Mouse (Mus musculus) liver, embryonic 12.5 days (tissue): ENCODE measurements around the gene Lgi4. TPM values are rescaled to one million over a fixed set of nuclear protein-coding genes. Genes with fewer than 3 reads are reported as not detected.

ENCODE experiments used
- ATAC-seq: fragments of 200-750 bp; cut with Nextera tagmentation; 2 replicates; pipeline ENCODE4 v1.8.0; 2017; ENCODE audit warnings: moderate number of reproducible peaks, mild to moderate bottlenecking, moderate library complexity
- H3K27ac ChIP-seq: fragments of 300-500 bp; sonication (generic); 2 replicates; pipeline ENCODE4 v1.5.1; 2016; ENCODE audit warnings: mild to moderate bottlenecking
- H3K27me3 ChIP-seq: fragments of 300-500 bp; sonication (generic); replicated peaks from 2 replicates; pipeline ENCODE4 v1.6.1; 2016; ENCODE audit warnings: mild to moderate bottlenecking, moderate library complexity
- H3K36me3 ChIP-seq: fragments of 300-500 bp; sonication (generic); 2 replicates; pipeline ENCODE4 v1.6.1; 2016; ENCODE audit warnings: mild to moderate bottlenecking, moderate library complexity
- H3K4me1 ChIP-seq: fragments of 300-500 bp; sonication (generic); 2 replicates; pipeline ENCODE4 v1.6.1; 2016
- H3K4me2 ChIP-seq: fragments of 300-500 bp; sonication (generic); 2 replicates; pipeline ENCODE4 v1.6.1; 2016; ENCODE audit warnings: mild to moderate bottlenecking, moderate library complexity
- H3K4me3 ChIP-seq: fragments of 300-500 bp; sonication (generic); 2 replicates; pipeline ENCODE4 v1.5.1; 2016; ENCODE audit warnings: mild to moderate bottlenecking, moderate library complexity
- H3K9ac ChIP-seq: fragments of 300-500 bp; sonication (generic); 2 replicates; pipeline ENCODE4 v1.6.1; 2016; ENCODE audit warnings: mild to moderate bottlenecking, moderate library complexity
- H3K9me3 ChIP-seq: fragments of 300-500 bp; sonication (generic); replicated peaks from 2 replicates; pipeline ENCODE4 v1.6.1; 2016; ENCODE audit warnings: mild to moderate bottlenecking, moderate library complexity
- WGBS: fragments of 180-500 bp; shearing (Covaris S2); methylation state at CpG from one replicate; pipeline ENCODE4 v1.1.7; 2016; ENCODE audit not compliant: insufficient replicate concordance; 5-methylcytosine and 5-hydroxymethylcytosine counted together
- polyA plus RNA-seq: library from polyadenylated mRNA; unstranded; fragments of >200 nt; fragmentation: Nextera tagmentation; extraction: Ambion mirVana; gene quantifications from 2 replicates; pipeline ENCODE4 v1.2.1, GENCODE M21; 2016

The Lgi4 gene
- polyA plus RNA-seq, 1 experiment from 2014 or later, result 0.06 TPM

- Histone ChIP-seq H3K27ac (no peak overlapping the region), H3K4me1 (0 out of 2 replicates have a peak, but pooled peaks cover 7% of the 10 kb centered on the region), H3K4me2 (no peak overlapping the region), H3K4me3 (no peak overlapping the region), H3K36me3 (no peaks in the 10 kb centered on the region), H3K9ac (no peak overlapping the region), H3K27me3 (no peaks in the 10 kb centered on the region), H3K9me3 (no peaks in the 10 kb centered on the region)
- 58% methylated on average over 3 of the region's 3 CpGs for WGBS
- no peak for ATAC-seq
These were observed 21.5 kb downstream of the Lgi4 start for GRCm38 (mm10) chr7:31080611-31081010.

- H3K9ac ChIP-seq, result no peak overlapping the region
- H3K4me3 ChIP-seq, result no peak overlapping the region
- ATAC-seq, result no peak
- 24% methylated on average over 1 of the region's 1 CpGs for WGBS
- H3K36me3 ChIP-seq, result no peaks in the 10 kb centered on the region
- no peak overlapping the region for H3K4me2 ChIP-seq
- H3K9me3 ChIP-seq, result no peaks in the 10 kb centered on the region
- H3K27me3 ChIP-seq, result no peaks in the 10 kb centered on the region
- H3K27ac ChIP-seq, result no peak overlapping the region
- 0 out of 2 replicates have a peak, but pooled peaks cover 7% of the 10 kb centered on the region for H3K4me1 ChIP-seq
These were observed 22.0 kb downstream of the Lgi4 start for GRCm38 (mm10) chr7:31081106-31081505.

- no peak for ATAC-seq
These were observed 23.0 kb downstream of the Lgi4 start for GRCm38 (mm10) chr7:31082106-31082505.

DNA sequence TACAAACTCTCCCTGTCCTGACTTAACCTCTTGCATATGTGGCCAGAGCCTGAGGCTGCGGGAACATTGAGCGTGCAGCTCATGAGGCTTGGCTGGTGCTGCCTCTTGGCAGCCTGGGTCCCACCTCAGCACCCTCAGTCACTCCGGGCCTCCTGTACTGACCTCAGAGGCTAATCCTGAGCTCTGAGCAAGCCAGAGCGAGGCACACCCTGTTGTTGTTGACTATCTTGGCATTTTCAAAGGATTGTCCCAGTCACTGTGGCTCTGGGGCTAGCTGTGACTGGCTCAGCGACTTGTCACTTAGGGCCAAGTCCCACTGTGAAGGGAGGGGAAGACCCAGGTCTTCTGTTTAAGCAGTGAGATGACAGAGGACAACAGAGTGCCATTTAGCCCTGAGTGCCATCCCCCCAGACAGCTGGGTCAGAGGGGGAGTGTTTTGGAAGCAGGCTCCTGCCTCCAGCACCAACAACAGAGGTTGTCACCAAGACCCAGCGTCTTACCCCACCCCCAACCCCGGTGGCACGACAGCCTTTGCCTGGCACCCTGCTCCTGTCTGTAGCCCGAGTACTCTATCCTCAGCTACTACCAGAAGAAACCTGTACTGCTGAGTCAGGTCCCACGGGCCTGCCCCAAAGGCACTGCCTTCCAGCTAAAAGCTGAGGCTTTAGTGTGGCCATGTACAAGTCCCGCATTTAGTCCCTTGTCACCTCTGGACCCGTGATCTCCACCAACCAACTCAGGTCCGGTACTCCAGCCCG, 23.9 kb downstream of the Lgi4 start:
- no peaks in the 10 kb centered on the region for H3K36me3 ChIP-seq
- peak; percentile 13; the same call in 1 of the 2 replicates for ATAC-seq
- WGBS, result 61% methylated on average over 14 of the region's 14 CpGs
- H3K4me3 ChIP-seq, result no peak overlapping the region
- H3K4me1 ChIP-seq, result 0 out of 2 replicates have a peak, but pooled peaks cover 7% of the 10 kb centered on the region
- H3K4me2 ChIP-seq, result no peak overlapping the region
- H3K9ac ChIP-seq, result no peak overlapping the region
- no peaks in the 10 kb centered on the region for H3K9me3 ChIP-seq
- H3K27ac ChIP-seq, result no peak overlapping the region
- H3K27me3 ChIP-seq, result no peaks in the 10 kb centered on the region

More at GRCm38 (mm10) chr7:31082106-31082505, 23.0 kb downstream of the Lgi4 start:
- Histone ChIP-seq H3K27me3 (no peaks in the 10 kb centered on the region), H3K36me3 (no peaks in the 10 kb centered on the region), H3K27ac (no peak overlapping the region), H3K9me3 (no peaks in the 10 kb centered on the region), H3K9ac (no peak overlapping the region), H3K4me3 (no peak overlapping the region), H3K4me2 (no peak overlapping the region), H3K4me1 (0 out of 2 replicates have a peak, but pooled peaks cover 7% of the 10 kb centered on the region)

GRCm38 (mm10) chr7:31084140-31084539, 25.0 kb downstream of the Lgi4 start:
- WGBS, result 54% methylated on average over 9 of the region's 9 CpGs
- Histone ChIP-seq H3K27ac (peak overlapping the region; percentile 43; the same call in 1 of the 2 replicates), H3K36me3 (no peaks in the 10 kb centered on the region), H3K27me3 (no peaks in the 10 kb centered on the region), H3K4me2 (no peak overlapping the region), H3K4me3 (no peak overlapping the region), H3K4me1 (0 out of 2 replicates have a peak, but pooled peaks cover 7% of the 10 kb centered on the region), H3K9ac (no peak overlapping the region), H3K9me3 (no peaks in the 10 kb centered on the region)
- ATAC-seq, result no peak

DNA sequence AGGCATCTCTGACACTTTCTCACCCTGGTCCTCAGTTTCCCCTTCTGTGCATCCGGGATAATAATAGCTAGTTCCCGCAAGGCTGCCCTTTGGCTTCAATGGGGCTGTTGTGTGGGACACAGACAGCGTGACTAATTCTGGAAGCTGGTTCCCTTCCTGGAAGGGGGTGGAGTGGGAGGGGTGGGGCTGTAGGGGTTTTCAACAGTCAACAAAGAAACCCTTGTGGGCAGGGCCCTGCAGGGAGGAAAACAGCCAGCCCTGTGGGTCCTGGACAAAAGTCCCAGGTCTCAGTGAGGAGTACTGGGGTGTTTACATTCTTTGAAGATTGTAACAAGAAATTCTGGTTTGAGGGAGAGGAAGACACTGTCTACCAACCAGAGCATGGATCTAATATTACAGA, 26.0 kb downstream of the Lgi4 start:
- Histone ChIP-seq H3K4me1 (0 out of 2 replicates have a peak, but pooled peaks cover 7% of the 10 kb centered on the region), H3K9me3 (no peaks in the 10 kb centered on the region), H3K4me2 (no peak overlapping the region), H3K27me3 (no peaks in the 10 kb centered on the region), H3K4me3 (no peak overlapping the region), H3K36me3 (no peaks in the 10 kb centered on the region), H3K27ac (0 out of 2 replicates have a peak overlapping the region, but pooled peaks have one; percentile 30), H3K9ac (no peak overlapping the region)
- no peak for ATAC-seq
- 60% methylated on average over 3 of the region's 3 CpGs for WGBS

- Histone ChIP-seq H3K9ac (no peak overlapping the region), H3K4me2 (no peak overlapping the region), H3K4me1 (0 out of 2 replicates have a peak, but pooled peaks cover 7% of the 10 kb centered on the region), H3K9me3 (no peaks in the 10 kb centered on the region), H3K36me3 (no peaks in the 10 kb centered on the region), H3K4me3 (no peak overlapping the region), H3K27me3 (no peaks in the 10 kb centered on the region), H3K27ac (no peak overlapping the region)
- WGBS, result 74% methylated on average over 9 of the region's 9 CpGs
- ATAC-seq, result no peak
These were observed 27.1 kb downstream of the Lgi4 start for GRCm38 (mm10) chr7:31086175-31086755.

- Histone ChIP-seq H3K27me3 (no peaks in the 10 kb centered on the region), H3K9ac (no peak overlapping the region), H3K4me3 (no peak overlapping the region), H3K27ac (no peak overlapping the region), H3K4me1 (0 out of 2 replicates have a peak, but pooled peaks cover 7% of the 10 kb centered on the region), H3K36me3 (no peaks in the 10 kb centered on the region), H3K9me3 (no peaks in the 10 kb centered on the region), H3K4me2 (no peak overlapping the region)
- 22% methylated on average over 2 of the region's 2 CpGs for WGBS
- ATAC-seq, result no peak
These were observed 28.1 kb downstream of the Lgi4 start for GRCm38 (mm10) chr7:31087262-31087661.

GRCm38 (mm10) chr7:31088206-31088605, 29.1 kb downstream of the Lgi4 start:
- no peak overlapping the region for H3K9ac ChIP-seq
- no peak overlapping the region for H3K4me3 ChIP-seq

DNA sequence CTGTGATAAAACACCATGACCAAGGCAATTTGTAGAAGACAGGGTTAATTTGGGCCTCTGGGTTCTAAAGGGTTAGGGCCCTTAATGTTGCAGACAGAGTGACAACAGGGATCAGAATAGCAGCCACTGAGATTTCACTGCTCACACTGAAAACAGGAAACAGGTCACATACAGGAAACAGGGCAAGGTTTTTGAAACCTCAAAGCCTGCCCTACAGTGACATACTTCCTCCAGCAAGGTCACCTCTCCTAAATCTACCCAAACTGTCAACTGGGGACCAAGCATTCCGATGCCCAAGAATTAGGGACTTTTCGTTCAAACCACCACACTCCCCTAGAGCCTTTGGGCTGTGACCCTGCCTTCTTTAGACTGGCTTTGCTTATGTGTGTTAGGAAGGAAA, 30.6 kb downstream of the Lgi4 start:
- Histone ChIP-seq H3K4me2 (no peak overlapping the region), H3K9ac (no peak overlapping the region), H3K27ac (no peak overlapping the region), H3K36me3 (no peaks in the 10 kb centered on the region), H3K9me3 (no peaks in the 10 kb centered on the region), H3K4me1 (no peaks in the 10 kb centered on the region), H3K27me3 (peaks cover 9% of the 10 kb centered on the region; the same call in 1 of the 2 replicates), H3K4me3 (no peak overlapping the region)
- no peak for ATAC-seq
- WGBS, result 19% methylated on average over 2 of the region's 2 CpGs

More at GRCm38 (mm10) chr7:31088206-31088605, 29.1 kb downstream of the Lgi4 start:
- H3K36me3 ChIP-seq, result no peaks in the 10 kb centered on the region
- H3K4me1 ChIP-seq, result 0 out of 2 replicates have a peak, but pooled peaks cover 7% of the 10 kb centered on the region
- 44% methylated on average over 3 of the region's 3 CpGs for WGBS
- H3K9me3 ChIP-seq, result no peaks in the 10 kb centered on the region
- H3K4me2 ChIP-seq, result no peak overlapping the region
- H3K27ac ChIP-seq, result no peak overlapping the region
- ATAC-seq, result no peak
- no peaks in the 10 kb centered on the region for H3K27me3 ChIP-seq

DNA sequence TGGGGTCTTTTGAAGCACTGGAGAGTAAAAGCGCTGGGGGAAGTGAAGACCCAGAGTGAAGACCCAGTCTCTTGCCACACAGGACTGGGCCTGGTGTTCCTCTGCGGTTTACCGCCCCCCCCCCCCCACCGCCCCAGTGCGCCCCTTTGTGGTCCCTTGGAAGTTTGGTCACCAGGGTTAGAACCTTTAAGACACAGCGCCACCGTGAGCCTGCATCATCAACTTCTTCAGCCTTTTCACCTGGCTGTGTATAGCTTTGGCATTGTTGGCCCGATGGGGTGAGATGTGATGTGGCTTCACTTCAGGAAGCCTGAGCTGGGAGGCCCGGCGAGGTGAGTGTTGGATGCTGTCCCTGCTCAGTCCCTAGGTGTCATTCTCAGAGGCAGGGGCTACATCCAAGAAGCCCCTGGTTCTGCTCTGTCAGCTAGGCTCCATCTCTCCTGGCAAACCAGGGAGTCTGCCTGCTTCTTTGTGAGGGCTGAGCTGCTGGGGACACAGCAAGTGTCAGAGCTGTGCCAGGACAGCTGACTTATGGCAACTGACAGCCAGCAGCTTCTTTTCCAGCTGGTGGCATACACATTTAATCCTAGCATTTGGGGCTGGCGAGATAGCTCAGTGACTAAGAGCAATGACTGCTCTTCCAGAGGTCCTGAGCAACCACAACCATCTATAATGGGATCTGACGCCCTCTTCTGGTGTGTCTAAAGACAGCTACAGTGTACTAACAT, 35.8 kb downstream of the Lgi4 start:
- Histone ChIP-seq H3K36me3 (no peaks in the 10 kb centered on the region), H3K4me3 (no peak overlapping the region), H3K27me3 (peaks cover 9% of the 10 kb centered on the region; the same call in 1 of the 2 replicates), H3K9me3 (no peaks in the 10 kb centered on the region), H3K4me1 (0 out of 2 replicates have a peak, but pooled peaks cover 6% of the 10 kb centered on the region), H3K27ac (no peak overlapping the region), H3K9ac (no peak overlapping the region), H3K4me2 (no peak overlapping the region)
- 10% methylated on average over 12 of the region's 12 CpGs for WGBS
- ATAC-seq, result no peak
